Mouse (Mus musculus) bone marrow macrophage, adult 2 months (primary cell): ENCODE results near the gene Gpsm3. TPM values are rescaled to one million over a fixed set of nuclear protein-coding genes. Genes with fewer than 3 reads are reported as not detected.

Source experiments
- H3K27ac ChIP-seq: 2 replicates; pipeline ENCODE4 v1.5.1; 2012; ENCODE audit warnings: low read depth, low read length; ENCODE audit not compliant: insufficient read depth
- H3K4me1 ChIP-seq: 2 replicates; pipeline ENCODE4 v1.6.1; 2012; ENCODE audit warnings: low read length; ENCODE audit not compliant: control insufficient read depth, insufficient read depth
- H3K4me3 ChIP-seq: 2 replicates; pipeline ENCODE4 v1.5.1; 2012; ENCODE audit warnings: mild to moderate bottlenecking, low read length, moderate library complexity; ENCODE audit not compliant: insufficient read depth
- CTCF ChIP-seq: IDR thresholded peaks from 2 replicates; pipeline ENCODE4 v1.5.1; 2012; ENCODE audit warnings: low read depth, mild to moderate bottlenecking, low read length, moderate library complexity
- POLR2A ChIP-seq: IDR thresholded peaks from 2 replicates; pipeline ENCODE4 v1.6.1; 2012; ENCODE audit warnings: mild to moderate bottlenecking, low read depth, low read length, borderline replicate concordance
- polyA plus RNA-seq: library from polyadenylated mRNA; stranded (reverse); fragments of >200 nt; gene quantifications from 2 replicates; pipeline ENCODE4 v1.2.4, GENCODE M21; 2012; ENCODE audit not compliant: missing spikeins, insufficient read depth, insufficient read length

Gene Gpsm3
- polyA plus RNA-seq, 1 experiment, result 244 TPM

DNA sequence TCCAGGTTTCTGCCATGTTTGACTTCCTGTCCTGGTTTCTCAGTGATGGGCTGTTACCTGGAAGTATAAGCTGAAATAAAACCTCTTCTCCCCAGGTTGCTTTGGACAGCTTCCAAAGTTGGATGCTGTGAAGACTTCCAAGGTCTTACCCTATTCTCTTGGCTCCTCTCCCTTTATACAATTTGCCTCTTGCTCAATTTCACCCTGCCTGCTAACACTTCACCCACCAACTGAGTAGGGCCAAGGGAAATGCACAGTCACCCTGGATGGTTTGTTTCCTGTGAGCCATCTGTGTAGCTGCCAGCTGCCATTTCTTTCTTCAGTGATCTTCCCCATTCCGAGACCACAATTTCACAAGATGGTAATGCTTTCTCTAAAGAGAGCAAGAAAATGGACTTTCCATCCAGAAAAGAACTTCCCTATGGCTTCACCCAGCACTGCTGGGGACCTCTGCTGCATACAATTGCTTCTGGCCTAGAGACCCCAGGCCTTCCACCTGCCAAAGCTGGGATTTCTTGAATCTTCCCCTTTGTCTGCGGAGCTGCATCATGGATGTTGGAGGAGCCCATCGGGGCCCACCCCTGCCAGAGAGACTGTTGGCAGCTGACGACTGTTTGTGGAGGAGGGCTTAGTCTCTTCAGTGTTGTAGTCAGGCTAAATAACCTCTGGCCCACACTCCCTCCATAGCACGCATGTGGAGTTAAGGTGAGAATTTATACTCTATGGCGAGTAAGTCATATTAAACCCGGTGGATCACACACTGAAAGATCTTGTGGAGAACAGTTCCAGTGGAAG, 50.1 kb downstream of the Gpsm3 start:
- peak overlapping the region; percentile 13 for H3K4me3 ChIP-seq
- H3K4me1 ChIP-seq, result peaks cover 81% of the 10 kb centered on the region
- peak overlapping the region; percentile 92 for H3K27ac ChIP-seq
- no peak for TF ChIP-seq POLR2A
- no peak for TF ChIP-seq CTCF

DNA sequence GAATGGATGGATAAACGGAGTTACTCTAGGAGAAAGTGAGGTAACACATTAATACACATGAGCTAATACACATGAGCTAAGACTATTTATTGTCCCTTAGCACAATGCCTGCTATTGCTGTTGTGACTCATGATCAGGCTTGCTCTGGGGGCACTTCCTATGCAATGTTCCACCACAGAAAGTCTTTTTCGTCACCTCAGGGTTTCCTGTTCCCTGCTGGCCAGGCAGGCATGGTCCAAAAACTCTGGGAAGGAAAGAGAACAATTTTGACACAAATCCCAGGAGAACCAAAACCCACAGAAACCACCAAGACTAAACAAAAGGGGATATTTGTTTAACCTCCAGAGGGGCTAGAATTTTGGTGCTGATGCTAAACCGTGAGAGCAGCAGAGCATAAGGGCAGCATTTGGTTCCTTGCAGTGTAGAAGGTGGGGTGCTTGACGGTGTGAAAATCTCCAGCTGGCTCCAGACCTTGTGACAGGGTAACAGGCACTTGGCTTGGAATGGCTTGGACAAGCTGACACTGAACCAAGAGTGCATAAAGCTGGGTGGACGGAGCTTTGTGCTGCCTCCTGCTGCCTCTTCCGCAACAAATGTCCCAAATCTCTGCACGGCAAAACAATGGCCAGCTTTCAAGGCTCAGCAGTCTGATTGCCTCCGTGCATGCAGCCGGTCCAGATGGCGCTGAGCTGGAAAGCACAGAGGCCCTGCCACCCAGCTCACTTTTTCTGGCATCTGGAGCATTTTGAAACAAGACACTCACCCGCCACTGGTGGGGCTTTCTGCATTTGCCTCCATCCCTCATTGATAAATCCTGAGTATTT, 51.4 kb downstream of the Gpsm3 start:
- Histone ChIP-seq H3K4me1 (peaks cover 74% of the 10 kb centered on the region), H3K4me3 (no peak overlapping the region), H3K27ac (peak overlapping the region; percentile 92)
- TF ChIP-seq POLR2A (no peak), CTCF (no peak)

Other genes with a start within 250 kb of the Gpsm3 start
- gene Btnl2, start 235.0 kb upstream of the Gpsm3 start, polyA plus RNA-seq, result 0.41 and 0.71 TPM in 2 replicates
- not detected in 2 replicates for gene Btnl1, start 212.7 kb upstream of the Gpsm3 start, polyA plus RNA-seq
- gene BC051142, start 191.0 kb upstream of the Gpsm3 start, polyA plus RNA-seq, result 0.95 TPM in 1 of 2 replicates, not detected in the other
- not detected in 2 replicates for gene Btnl4, start 112.5 kb upstream of the Gpsm3 start, polyA plus RNA-seq
- not detected in 2 replicates for gene Btnl6, start 72.5 kb upstream of the Gpsm3 start, polyA plus RNA-seq
- 0.78 and 1.3 TPM in 2 replicates for gene Notch4, start 25.5 kb upstream of the Gpsm3 start, polyA plus RNA-seq
- gene Pbx2, start 1.5 kb downstream of the Gpsm3 start, polyA plus RNA-seq, result 85.9 and 90.0 TPM in 2 replicates
- 1.3 and 2.2 TPM in 2 replicates for gene Ager, start 8.1 kb downstream of the Gpsm3 start, polyA plus RNA-seq
- 110 and 116 TPM in 2 replicates for gene Rnf5, start 13.9 kb downstream of the Gpsm3 start, polyA plus RNA-seq
- gene Agpat1, start 14.5 kb downstream of the Gpsm3 start, polyA plus RNA-seq, result 93.0 and 101 TPM in 2 replicates
- 4.9 and 9.0 TPM in 2 replicates for gene Egfl8, start 26.2 kb downstream of the Gpsm3 start, polyA plus RNA-seq
- gene Ppt2, start 38.7 kb downstream of the Gpsm3 start, polyA plus RNA-seq, result 101 and 118 TPM in 2 replicates
- 0.76 and 1.3 TPM in 2 replicates for gene Prrt1, start 39.7 kb downstream of the Gpsm3 start, polyA plus RNA-seq
- 22.4 and 22.9 TPM in 2 replicates for gene Fkbpl, start 55.0 kb downstream of the Gpsm3 start, polyA plus RNA-seq
- 42.6 and 62.7 TPM in 2 replicates for gene Atf6b, start 57.3 kb downstream of the Gpsm3 start, polyA plus RNA-seq
- gene Tnxb, start 80.7 kb downstream of the Gpsm3 start, polyA plus RNA-seq, result not detected in 2 replicates
- gene C4b, start 154.1 kb downstream of the Gpsm3 start, polyA plus RNA-seq, result 0.75 and 2.2 TPM in 2 replicates
- not detected in 2 replicates for gene Cyp21a1, start 214.8 kb downstream of the Gpsm3 start, polyA plus RNA-seq
- 33.8 and 44.1 TPM in 2 replicates for gene Stk19, start 247.1 kb downstream of the Gpsm3 start, polyA plus RNA-seq
- gene Dxo, start 247.2 kb downstream of the Gpsm3 start, polyA plus RNA-seq, result 30.8 and 38.9 TPM in 2 replicates